Mouse (Mus musculus): ENCODE results near the gene Il17f. TPM values are rescaled to one million over a fixed set of nuclear protein-coding genes. Genes with fewer than 3 reads are reported as not detected.
"Not testable (repeated sequence)": the region's sequence is repeated elsewhere in the genome, so short reads cannot be mapped to it uniquely, and the experiment has no call there.

Il17f gene
- total RNA-seq, 2 experiments from 2014 or later: 0.40 TPM; not detected in 1

DNA sequence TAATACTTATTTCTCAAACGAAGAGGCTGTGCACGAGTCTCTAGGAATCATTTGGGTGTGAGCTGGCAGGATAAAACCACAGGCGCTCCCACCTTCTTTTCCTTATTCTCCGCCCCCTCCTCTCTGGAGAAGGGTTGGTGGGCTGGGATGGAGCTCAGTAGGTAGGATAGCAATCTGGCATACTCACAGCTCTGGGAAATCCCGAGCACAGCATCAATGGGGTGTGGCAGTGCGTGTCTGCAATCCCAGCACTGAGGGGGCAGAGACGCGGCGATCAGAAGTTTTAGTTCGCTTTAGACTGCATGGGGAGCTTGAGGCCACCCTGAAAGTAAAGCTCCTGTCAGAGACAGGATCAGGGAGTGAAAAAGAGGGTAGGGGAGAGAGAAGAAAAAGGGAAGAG is 2.0 kb downstream of the Il17f start:
- ATAC-seq (ENCODE audit: poor library complexity, severe bottlenecking): no peak

DNA sequence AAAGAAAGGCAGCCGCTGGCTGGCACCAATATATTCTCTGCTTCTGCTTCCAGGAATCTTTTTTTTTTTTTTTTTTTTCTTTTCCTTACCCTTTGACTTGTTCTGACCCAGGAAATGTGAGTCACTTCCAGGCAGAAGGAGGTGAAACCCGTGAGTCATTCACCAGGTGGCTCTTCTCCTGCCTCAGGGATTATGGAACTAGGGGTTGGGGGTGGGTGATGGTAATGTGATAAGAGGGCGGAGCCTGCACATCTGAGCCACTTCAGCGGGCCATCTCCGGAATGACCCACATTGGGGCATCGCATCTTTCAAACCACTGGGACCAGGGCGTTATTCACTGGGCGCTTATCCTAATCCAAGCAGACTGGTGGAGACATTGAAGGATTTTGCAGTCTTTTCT is 3.4 kb downstream of the Il17f start:
- ATAC-seq (ENCODE audit: poor library complexity, severe bottlenecking): no peak

GRCm38 (mm10) chr1:20778366-20778765 is 12.1 kb downstream of the Il17f start:
- ATAC-seq (ENCODE audit: poor library complexity, severe bottlenecking): no peak

- ATAC-seq (ENCODE audit: poor library complexity, severe bottlenecking): not testable (repeated sequence)
Measured at GRCm38 (mm10) chr1:20774026-20774730, 16.2 kb downstream of the Il17f start.

GRCm38 (mm10) chr1:20766526-20766925 is 23.9 kb downstream of the Il17f start:
- no peak for ATAC-seq (ENCODE audit: poor library complexity, severe bottlenecking)

GRCm38 (mm10) chr1:20761411-20761810 is 29.0 kb downstream of the Il17f start:
- no peak for ATAC-seq (ENCODE audit: poor library complexity, severe bottlenecking)

GRCm38 (mm10) chr1:20760331-20760730 is 30.1 kb downstream of the Il17f start:
- no peak for ATAC-seq (ENCODE audit: poor library complexity, severe bottlenecking)

GRCm38 (mm10) chr1:20759799-20760198 is 30.6 kb downstream of the Il17f start:
- no peak for ATAC-seq (ENCODE audit: poor library complexity, severe bottlenecking)

GRCm38 (mm10) chr1:20757586-20757985 is 32.8 kb downstream of the Il17f start:
- no peak for ATAC-seq (ENCODE audit: poor library complexity, severe bottlenecking)

DNA sequence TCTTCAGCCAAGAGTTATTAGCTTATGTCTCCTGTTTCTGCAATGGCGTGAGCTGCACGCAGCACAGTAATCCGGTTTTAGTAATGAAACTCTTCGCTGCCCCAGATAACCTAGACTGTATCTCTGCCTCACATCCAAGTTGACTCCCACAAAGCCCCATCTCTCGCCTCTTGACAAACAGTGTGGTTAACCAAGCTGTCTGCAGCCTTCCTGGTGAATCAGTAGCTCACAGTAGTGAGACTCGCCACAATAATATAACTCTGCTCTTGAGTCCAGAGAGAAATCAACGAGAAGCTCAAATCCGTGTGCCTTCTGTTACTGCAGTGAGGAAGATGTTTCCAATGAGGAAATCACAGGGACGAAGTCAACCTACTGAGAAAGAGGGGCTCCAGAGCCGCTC is 36.0 kb downstream of the Il17f start:
- no peak for ATAC-seq (ENCODE audit: poor library complexity, severe bottlenecking)

- ATAC-seq (ENCODE audit: poor library complexity, severe bottlenecking): 0 out of 2 replicates have a peak, but pooled peaks have one; percentile 21
Measured at GRCm38 (mm10) chr1:20740496-20740998, 49.9 kb downstream of the Il17f start.

DNA sequence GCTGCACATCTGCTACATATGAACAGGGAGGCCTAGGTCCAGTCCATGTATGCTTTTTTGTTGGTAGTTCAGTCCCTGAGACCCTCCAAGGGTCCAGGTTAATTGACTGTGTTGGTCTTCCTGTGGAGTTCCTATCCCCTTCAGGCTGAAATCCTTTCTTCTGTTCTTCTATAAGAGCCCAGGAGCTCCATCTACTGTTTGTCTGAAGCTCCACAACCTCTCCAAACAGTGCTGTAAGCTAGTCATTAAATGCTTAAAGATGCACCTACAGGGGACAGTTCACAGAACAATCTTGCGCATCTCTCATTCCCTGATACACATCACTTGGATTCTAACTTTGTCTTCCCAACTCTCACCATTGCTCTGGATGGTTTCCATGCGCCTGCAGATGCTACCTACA is 51.9 kb downstream of the Il17f start:
- ATAC-seq (ENCODE audit: poor library complexity, severe bottlenecking): no peak

DNA sequence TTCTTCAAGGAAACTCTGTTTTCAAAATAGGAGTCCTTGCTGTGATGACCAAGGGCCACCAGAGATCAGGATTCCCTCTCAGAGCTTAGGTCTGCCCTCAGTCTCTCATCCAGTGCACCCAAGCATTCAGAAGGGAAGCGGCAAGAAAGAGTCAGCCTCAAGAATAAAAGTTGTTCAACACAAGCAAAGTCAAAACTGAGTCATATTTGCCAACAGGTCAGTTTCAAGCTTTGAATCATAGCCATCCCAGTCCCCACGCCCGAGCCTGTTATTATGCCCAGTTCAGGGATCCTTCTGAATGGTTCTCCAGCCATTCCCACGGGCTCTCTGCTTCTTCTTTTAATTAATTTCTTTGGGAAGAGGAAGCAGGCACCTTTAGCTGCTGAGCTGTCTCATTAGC is 53.8 kb downstream of the Il17f start:
- ATAC-seq (ENCODE audit: poor library complexity, severe bottlenecking): no peak

- ATAC-seq (ENCODE audit: poor library complexity, severe bottlenecking): no peak
Measured at GRCm38 (mm10) chr1:20730903-20731302, 59.5 kb downstream of the Il17f start, which contains the start of gene Il17a. Il17a (plus strand) TSS chr1:20730905.

Other genes with a start within 250 kb of the Il17f start
- gene Pkhd1, start 172.6 kb downstream of the Il17f start, total RNA-seq (2015): not detected in 2 replicates
- not detected in 2 replicates for gene Pkhd1, start 172.6 kb downstream of the Il17f start, total RNA-seq (2017)
- not detected in 2 replicates for gene Il17a, start 59.7 kb downstream of the Il17f start, total RNA-seq (2015)
- not detected in 2 replicates for gene Il17a, start 59.7 kb downstream of the Il17f start, total RNA-seq (2017)
- gene Mcm3, start 29.7 kb upstream of the Il17f start, total RNA-seq (2015): 317 and 364 TPM in 2 replicates
- gene Mcm3, start 29.7 kb upstream of the Il17f start, total RNA-seq (2017): 152 and 156 TPM in 2 replicates
- 0.71 and 1.7 TPM in 2 replicates for gene Paqr8, start 100.0 kb upstream of the Il17f start, total RNA-seq (2015)
- 0.84 and 1.1 TPM in 2 replicates for gene Paqr8, start 100.0 kb upstream of the Il17f start, total RNA-seq (2017)
- gene Efhc1, start 161.0 kb upstream of the Il17f start, total RNA-seq (2015): 0.21 and 0.85 TPM in 2 replicates
- gene Efhc1, start 161.0 kb upstream of the Il17f start, total RNA-seq (2017): not detected in 2 replicates